Mouse (Mus musculus): ENCODE measurements around the gene Ank3.

GRCm38 (mm10) chr10:69654866-69655633 lies 256.5 kb downstream of the Ank3 start:
- TF ChIP-seq CTCF (IDR thresholded peaks at IDR 0.05; ENCODE audit: extremely low read depth, insufficient read length, insufficient replicate concordance, low read depth, low read length) (no peak), POLR2A (IDR thresholded peaks at IDR 0.05; ENCODE audit: low read depth, low read length) (no peak)
